Mouse (Mus musculus): ENCODE data around the gene Fnbp1.

GRCm38 (mm10) chr2:31069506-31069905 is 72.3 kb downstream of the Fnbp1 start:
- TF ChIP-seq CTCF (IDR thresholded peaks at IDR 0.05; ENCODE audit: low read depth): no peak
- no peak for TF ChIP-seq EP300 (IDR thresholded peaks at IDR 0.05; ENCODE audit: low read depth)

Data from liver, postnatal 0 days (tissue).